Mouse (Mus musculus) layer of hippocampus, adult 2 months (tissue): ENCODE data around the gene Spaca4. TPM values are rescaled to one million over a fixed set of nuclear protein-coding genes. Genes with fewer than 3 reads are reported as not detected.

Experiments
- DNase-seq, 2 experiments: peaks; one replicate each; pipeline ENCODE4 v3.0.0; 2022; ENCODE audit warnings: low spot score in 2 of 2
- H3K27ac ChIP-seq: fragments of 200-600 bp; 2 replicates; pipeline ENCODE4 v1.8.1; 2022
- H3K4me3 ChIP-seq: fragments of 200-600 bp; 2 replicates; pipeline ENCODE4 v1.8.1; 2022; ENCODE audit warnings: mild to moderate bottlenecking
- CTCF ChIP-seq: fragments of 200-600 bp; conservative IDR thresholded peaks from 2 replicates; pipeline ENCODE4 v1.8.1; 2022; ENCODE audit warnings: antibody characterized with exemption, mild to moderate bottlenecking, moderate library complexity
- total RNA-seq, 2 experiments: library from RNA; stranded (reverse); gene quantifications; 2 replicates each; pipeline ENCODE4 v1.2.3; 2021

The Spaca4 gene
- total RNA-seq, 2 experiments from 2014 or later, result not detected

GRCm38 (mm10) chr7:45715090-45715708, 10.4 kb downstream of the Spaca4 start, which contains the start of gene Rpl18:
Rpl18 (plus strand) TSS chr7:45715457.
- H3K27ac ChIP-seq, result peak within 1 kb of the TSS; percentile 88
- DNase-seq, result peak; percentile 98 to 99
- peak within 1 kb of the TSS; percentile 80 for H3K4me3 ChIP-seq
- 0 out of 2 replicates have a peak, but pooled peaks have one; percentile 5 for TF ChIP-seq CTCF

- Histone ChIP-seq H3K4me3 (peak overlapping the region; percentile 77), H3K27ac (peak overlapping the region; percentile 88)
- DNase-seq, result no peak
- no peak for TF ChIP-seq CTCF
Measured at GRCm38 (mm10) chr7:45714630-45715089, 11.0 kb downstream of the Spaca4 start.

GRCm38 (mm10) chr7:45713881-45714520, 11.6 kb downstream of the Spaca4 start:
- peak overlapping the region; percentile 88 for H3K27ac ChIP-seq
- no peak for DNase-seq
- no peak for TF ChIP-seq CTCF
- peak overlapping the region; percentile 77 for H3K4me3 ChIP-seq

GRCm38 (mm10) chr7:45713396-45713795, 12.2 kb downstream of the Spaca4 start:
- Histone ChIP-seq H3K4me3 (no peak overlapping the region), H3K27ac (no peak overlapping the region)
- no peak for TF ChIP-seq CTCF
- no peak for DNase-seq

GRCm38 (mm10) chr7:45712022-45712757, 13.4 kb downstream of the Spaca4 start:
- no peak for DNase-seq
- no peak for TF ChIP-seq CTCF
- no peak overlapping the region for H3K4me3 ChIP-seq
- H3K27ac ChIP-seq, result peak overlapping the region; percentile 8; the same call in 1 of the 2 replicates

- TF ChIP-seq CTCF, result no peak
- H3K4me3 ChIP-seq, result no peak overlapping the region
- H3K27ac ChIP-seq, result peak overlapping the region; percentile 99; the same call in 1 of the 2 replicates
- no peak for DNase-seq
Measured at GRCm38 (mm10) chr7:45711316-45712021, 14.1 kb downstream of the Spaca4 start.

GRCm38 (mm10) chr7:45710477-45711191, 15.0 kb downstream of the Spaca4 start:
- no peak for DNase-seq
- no peak overlapping the region for H3K4me3 ChIP-seq

GRCm38 (mm10) chr7:45709677-45710355, 15.8 kb downstream of the Spaca4 start:
- no peak for DNase-seq
- no peak for TF ChIP-seq CTCF
- Histone ChIP-seq H3K4me3 (no peak overlapping the region; the same call in 1 of the 2 replicates), H3K27ac (peak overlapping the region; percentile 99)

More at GRCm38 (mm10) chr7:45710477-45711191, 15.0 kb downstream of the Spaca4 start:
- TF ChIP-seq CTCF, result no peak
- peak overlapping the region; percentile 99; the same call in 1 of the 2 replicates for H3K27ac ChIP-seq

- peak overlapping the region; percentile 99 for H3K27ac ChIP-seq
- no peak overlapping the region; the same call in 1 of the 2 replicates for H3K4me3 ChIP-seq
- TF ChIP-seq CTCF, result no peak
- DNase-seq, result no peak
Measured at GRCm38 (mm10) chr7:45709036-45709435, 16.6 kb downstream of the Spaca4 start.

- no peak for DNase-seq
- Histone ChIP-seq H3K4me3 (peak overlapping the region; percentile 72), H3K27ac (peak overlapping the region; percentile 99)
- no peak for TF ChIP-seq CTCF
Measured at GRCm38 (mm10) chr7:45708221-45708761, 17.3 kb downstream of the Spaca4 start.

GRCm38 (mm10) chr7:45707375-45707967, 18.1 kb downstream of the Spaca4 start:
- no peak for TF ChIP-seq CTCF
- peak; percentile 92 to 96 for DNase-seq
- Histone ChIP-seq H3K27ac (peak overlapping the region; percentile 99), H3K4me3 (peak overlapping the region; percentile 72)
